Mouse (Mus musculus) G1E (cell line): Measurements from ENCODE around the gene Hyal2. TPM values are rescaled to one million over a fixed set of nuclear protein-coding genes. Genes with fewer than 3 reads are reported as not detected.
A peak's percentile ranks its signal among the peaks of the same experiment; 100 is the strongest.

Source experiments
- ATAC-seq: 2 replicates; pipeline ENCODE4 v1.8.0; 2016; ENCODE audit warnings: mild to moderate bottlenecking; ENCODE audit not compliant: insufficient number of reproducible peaks, poor library complexity, low FRiP score, severe bottlenecking; ENCODE audit errors: extremely low read depth
- DNase-seq: peaks from one replicate; pipeline ENCODE4 v3.0.0; 2012; ENCODE audit warnings: low spot score
- H3K27me3 ChIP-seq: 2 replicates; pipeline ENCODE4 v1.6.1; 2012; ENCODE audit warnings: mild to moderate bottlenecking, low read length, inconsistent platforms; ENCODE audit not compliant: insufficient read depth
- H3K36me3 ChIP-seq: replicated peaks from 2 replicates; pipeline ENCODE3; 2012; ENCODE audit warnings: mild to moderate bottlenecking, inconsistent platforms
- H3K4me1 ChIP-seq: 2 replicates; pipeline ENCODE4 v1.6.1; 2012; ENCODE audit warnings: low read depth, low read length, inconsistent platforms, mixed read lengths; ENCODE audit not compliant: insufficient read depth
- H3K4me3 ChIP-seq: 2 replicates; pipeline ENCODE4 v1.5.1; 2012; ENCODE audit warnings: low read depth, mild to moderate bottlenecking, inconsistent platforms, low read length, moderate library complexity, mixed read lengths
- H3K9me3 ChIP-seq: replicated peaks from 2 replicates; pipeline ENCODE4 v1.6.1; 2012; ENCODE audit warnings: inconsistent platforms
- CTCF ChIP-seq: IDR thresholded peaks from 2 replicates; pipeline ENCODE4 v1.5.1; 2012; ENCODE audit warnings: low read depth, low read length, inconsistent platforms, mixed read lengths
- GATA1 ChIP-seq: IDR thresholded peaks from 2 replicates; pipeline ENCODE4 v1.6.1; 2012; ENCODE audit warnings: borderline replicate concordance, low read length, inconsistent platforms, mixed read lengths
- GATA2 ChIP-seq: IDR thresholded peaks from 2 replicates; pipeline ENCODE4 v1.6.1; 2012; ENCODE audit warnings: low read depth, low read length, inconsistent platforms, borderline replicate concordance
- POLR2AphosphoS5 ChIP-seq: IDR thresholded peaks from 2 replicates; pipeline ENCODE4 v1.6.1; 2012; ENCODE audit warnings: low read depth, low read length, inconsistent platforms; ENCODE audit not compliant: insufficient replicate concordance
- TAL1 ChIP-seq: conservative IDR thresholded peaks from 2 replicates; pipeline ENCODE4 v1.6.1; 2012; ENCODE audit warnings: low read depth, low read length, inconsistent platforms, mixed read lengths
- polyA plus RNA-seq: library from polyadenylated mRNA; stranded (reverse); fragments of >175 nt; gene quantifications from 2 replicates; pipeline ENCODE4 v1.2.3, GENCODE M21; 2012
- total RNA-seq, 2 experiments: library from RNA; stranded (forward) in 1 of 2; stranded (reverse) in 1 of 2; fragments of 200-1000 nt in 1 of 2; fragments of >200 nt in 1 of 2; fragmentation: Nextera tagmentation in 1 of 2; gene quantifications; 2 replicates each; pipeline ENCODE4 v1.2.3; 2014 to 2017

Hyal2 gene
- total and polyA plus RNA-seq, 3 experiments: 5.5 to 33.9 (median 11.7) TPM

- peak overlapping the region; percentile 50; the same call in 1 of the 2 replicates for H3K4me3 ChIP-seq
- peaks cover 69% of the 10 kb centered on the region for H3K36me3 ChIP-seq
- no peaks in the 10 kb centered on the region for H3K9me3 ChIP-seq
- TF ChIP-seq CTCF (no peak), POLR2AphosphoS5 (no peak), TAL1 (no peak), GATA2 (no peak), GATA1 (no peak)
- H3K4me1 ChIP-seq: peaks cover 84% of the 10 kb centered on the region
- DNase-seq (no peak), ATAC-seq (no peak)
- no peaks in the 10 kb centered on the region for H3K27me3 ChIP-seq
These were observed 18.8 kb downstream of the Hyal2 start for GRCm38 (mm10) chr9:107586504-107586903.

- ATAC-seq (peak; percentile 81), DNase-seq (peak; percentile 76)
- Histone ChIP-seq H3K4me3 (peak within 1 kb of the TSS; percentile 80), H3K9me3 (no peaks in the 10 kb centered on the region), H3K36me3 (peaks cover 74% of the 10 kb centered on the region), H3K4me1 (peaks cover 84% of the 10 kb centered on the region), H3K27me3 (no peaks in the 10 kb centered on the region)
- no peak for TF ChIP-seq CTCF
- TF ChIP-seq TAL1: peak; percentile 84
These were observed 19.5 kb downstream of the Hyal2 start, which contains the start of gene Ifrd2 for GRCm38 (mm10) chr9:107586974-107587832. Ifrd2 (plus strand) TSS chr9:107587642.

GRCm38 (mm10) chr9:107587833-107588639 lies 20.3 kb downstream of the Hyal2 start:
- Histone ChIP-seq H3K36me3 (peaks cover 74% of the 10 kb centered on the region), H3K4me1 (peaks cover 81% of the 10 kb centered on the region), H3K27me3 (no peaks in the 10 kb centered on the region), H3K9me3 (no peaks in the 10 kb centered on the region), H3K4me3 (peak overlapping the region; percentile 80)
- TF ChIP-seq POLR2AphosphoS5: no peak
- TF ChIP-seq GATA2: no peak
- TF ChIP-seq CTCF: no peak
- TF ChIP-seq TAL1: peak; percentile 64
- no peak for ATAC-seq
- no peak for DNase-seq

GRCm38 (mm10) chr9:107590058-107590772 lies 22.5 kb downstream of the Hyal2 start:
- 0 out of 2 replicates have a peak, but pooled peaks have one; percentile 32 for ATAC-seq
- Histone ChIP-seq H3K36me3 (peaks cover 74% of the 10 kb centered on the region), H3K9me3 (no peaks in the 10 kb centered on the region), H3K4me1 (peaks cover 73% of the 10 kb centered on the region), H3K4me3 (peak overlapping the region; percentile 80), H3K27me3 (no peaks in the 10 kb centered on the region; the same call in 1 of the 2 replicates)
- TF ChIP-seq GATA2 (no peak), TAL1 (no peak), POLR2AphosphoS5 (no peak), CTCF (no peak), GATA1 (no peak)
- DNase-seq: peak; percentile 82

- H3K9me3 ChIP-seq: no peaks in the 10 kb centered on the region
- DNase-seq (no peak), ATAC-seq (no peak)
- peaks cover 68% of the 10 kb centered on the region for H3K4me1 ChIP-seq
- peaks cover 75% of the 10 kb centered on the region for H3K36me3 ChIP-seq
- TF ChIP-seq CTCF (no peak), GATA1 (no peak), TAL1 (no peak), POLR2AphosphoS5 (no peak), GATA2 (no peak)
- H3K27me3 ChIP-seq: no peaks in the 10 kb centered on the region; the same call in 1 of the 2 replicates
- H3K4me3 ChIP-seq: peak overlapping the region; percentile 80; the same call in 1 of the 2 replicates
These were observed 23.0 kb downstream of the Hyal2 start for GRCm38 (mm10) chr9:107590773-107591060.
